Mouse (Mus musculus) lung, embryonic 15.5 days (tissue): Measurements from ENCODE around the gene Exph5. TPM values are rescaled to one million over a fixed set of nuclear protein-coding genes. Genes with fewer than 3 reads are reported as not detected.

Experiments
- ATAC-seq: fragments of 200-750 bp; cut with Nextera tagmentation; 2 replicates; pipeline ENCODE4 v1.8.0; 2017; ENCODE audit warnings: moderate number of reproducible peaks, borderline replicate concordance; ENCODE audit not compliant: low FRiP score, low TSS enrichment; ENCODE audit errors: extremely low read depth
- H3K27ac ChIP-seq: fragments of 300-500 bp; sonication (generic); 2 replicates; pipeline ENCODE4 v1.5.1; 2015; ENCODE audit warnings: moderate library complexity, mild to moderate bottlenecking, inconsistent platforms
- H3K27me3 ChIP-seq: fragments of 300-500 bp; sonication (generic); 2 replicates; pipeline ENCODE4 v1.6.1; 2015; ENCODE audit warnings: inconsistent platforms
- H3K36me3 ChIP-seq: fragments of 300-500 bp; sonication (generic); 2 replicates; pipeline ENCODE4 v1.6.1; 2015; ENCODE audit warnings: inconsistent platforms
- H3K4me1 ChIP-seq: fragments of 300-500 bp; sonication (generic); 2 replicates; pipeline ENCODE4 v1.6.1; 2015; ENCODE audit warnings: inconsistent platforms
- H3K4me2 ChIP-seq: fragments of 300-500 bp; sonication (generic); 2 replicates; pipeline ENCODE4 v1.6.1; 2015; ENCODE audit warnings: inconsistent platforms, mild to moderate bottlenecking, moderate library complexity
- H3K4me3 ChIP-seq: fragments of 300-500 bp; sonication (generic); 2 replicates; pipeline ENCODE4 v1.5.1; 2015; ENCODE audit warnings: mild to moderate bottlenecking, inconsistent platforms
- H3K9ac ChIP-seq: fragments of 300-500 bp; sonication (generic); 2 replicates; pipeline ENCODE4 v1.6.1; 2015; ENCODE audit warnings: inconsistent platforms
- H3K9me3 ChIP-seq: fragments of 300-500 bp; sonication (generic); 2 replicates; pipeline ENCODE4 v1.6.1; 2016; ENCODE audit warnings: inconsistent platforms
- WGBS: fragments of 180-500 bp; shearing (Covaris S2); methylation state at CpG from one replicate; pipeline ENCODE4 v1.1.7; 2015; 5-methylcytosine and 5-hydroxymethylcytosine counted together
- polyA plus RNA-seq: library from polyadenylated mRNA; unstranded; fragments of >200 nt; fragmentation: Nextera tagmentation; extraction: Ambion mirVana; gene quantifications from 2 replicates; pipeline ENCODE4 v1.2.1, GENCODE M21; 2015

The Exph5 gene
- polyA plus RNA-seq, 1 experiment from 2014 or later: 7.0 TPM

DNA sequence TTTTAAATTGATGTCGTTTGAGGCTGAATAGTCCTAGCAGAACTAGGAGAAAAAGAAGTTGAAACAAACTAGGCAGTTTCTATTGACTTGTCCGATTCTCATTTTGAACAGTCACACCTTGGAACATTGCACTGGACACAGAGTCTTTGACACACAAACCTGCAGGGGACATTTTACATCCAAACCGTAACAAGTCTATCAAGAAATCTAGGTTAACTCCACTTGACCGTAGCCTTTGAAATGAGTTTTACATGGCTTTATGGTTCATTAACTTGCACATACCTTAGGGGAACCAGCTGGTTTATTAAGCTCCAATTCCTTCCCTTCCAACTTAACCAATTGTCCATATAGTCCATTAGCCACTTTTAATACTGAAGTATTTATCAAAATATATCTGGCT is 99.2 kb downstream of the Exph5 start:
- Histone ChIP-seq H3K4me2 (no peak overlapping the region), H3K36me3 (peaks cover 13% of the 10 kb centered on the region; the same call in 1 of the 2 replicates), H3K27me3 (no peaks in the 10 kb centered on the region), H3K9me3 (no peaks in the 10 kb centered on the region), H3K4me3 (no peak overlapping the region), H3K27ac (no peak overlapping the region), H3K9ac (no peak overlapping the region), H3K4me1 (peaks cover 24% of the 10 kb centered on the region)
- no peak for ATAC-seq
- WGBS: 93% methylated on average over 4 of the region's 4 CpGs

DNA sequence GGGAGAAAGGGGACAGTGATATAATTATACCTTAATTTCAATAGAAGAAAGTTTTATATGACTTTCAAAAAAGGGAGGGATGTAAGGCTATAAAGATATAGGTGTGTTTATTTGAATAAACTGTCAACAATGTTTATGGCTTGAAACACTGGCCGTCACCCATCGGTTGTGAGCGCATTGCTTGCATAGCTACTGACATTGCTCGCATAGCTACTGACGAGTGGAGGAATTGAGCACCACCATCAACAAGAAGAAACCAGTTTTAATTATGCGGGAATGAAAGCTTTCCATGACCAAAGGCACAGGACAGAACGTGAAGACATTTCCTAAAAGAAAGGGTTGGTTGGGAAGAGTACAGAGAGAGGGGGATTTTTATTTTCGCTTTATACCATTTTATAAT is 99.7 kb downstream of the Exph5 start:
- ATAC-seq: no peak
- 86% methylated on average over 8 of the region's 8 CpGs for WGBS
- H3K9ac ChIP-seq: no peak overlapping the region
- H3K4me1 ChIP-seq: peaks cover 24% of the 10 kb centered on the region
- no peaks in the 10 kb centered on the region for H3K9me3 ChIP-seq
- H3K27me3 ChIP-seq: no peaks in the 10 kb centered on the region
- no peak overlapping the region for H3K4me2 ChIP-seq
- peaks cover 12% of the 10 kb centered on the region; the same call in 1 of the 2 replicates for H3K36me3 ChIP-seq
- H3K27ac ChIP-seq: no peak overlapping the region
- no peak overlapping the region for H3K4me3 ChIP-seq

DNA sequence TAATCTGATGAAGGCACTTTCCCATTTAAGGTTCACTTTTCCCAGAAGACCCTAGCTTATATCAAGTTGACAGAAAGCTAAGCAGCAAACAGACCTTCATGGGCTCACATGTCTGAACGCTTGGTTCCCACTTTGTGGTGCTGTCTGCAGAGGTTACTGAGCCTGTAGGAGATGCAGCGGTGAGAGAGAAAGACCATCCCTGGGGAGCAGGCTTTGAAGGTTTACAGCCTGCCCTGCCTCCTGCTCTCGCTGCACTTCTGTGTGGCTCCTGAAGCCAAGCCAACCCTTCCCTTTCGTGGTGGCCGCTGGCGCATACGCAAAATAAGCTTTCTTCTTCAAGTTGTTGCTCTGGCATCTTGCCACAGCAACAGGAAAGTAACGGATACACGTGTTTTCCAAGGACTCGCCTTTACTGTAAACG is 100.8 kb downstream of the Exph5 start, which contains the start of gene 4930550C14Rik:
TSS of gene 4930550C14Rik (plus strand) at position 35 of the 421 bp plus-strand sequence.
- 0 out of 2 replicates have a peak within 1 kb of the TSS, but pooled peaks have one; percentile 11 for H3K4me3 ChIP-seq
- peak within 1 kb of the TSS; percentile 45 for H3K4me2 ChIP-seq
- no peak for ATAC-seq
- 22% methylated on average over 11 of the region's 11 CpGs for WGBS
- peak within 1 kb of the TSS; percentile 49 for H3K27ac ChIP-seq
- H3K9me3 ChIP-seq: no peaks in the 10 kb centered on the region
- no peaks in the 10 kb centered on the region for H3K27me3 ChIP-seq
- H3K36me3 ChIP-seq: peaks cover 12% of the 10 kb centered on the region; the same call in 1 of the 2 replicates
- H3K4me1 ChIP-seq: peaks cover 24% of the 10 kb centered on the region
- no peak within 1 kb of the TSS for H3K9ac ChIP-seq

DNA sequence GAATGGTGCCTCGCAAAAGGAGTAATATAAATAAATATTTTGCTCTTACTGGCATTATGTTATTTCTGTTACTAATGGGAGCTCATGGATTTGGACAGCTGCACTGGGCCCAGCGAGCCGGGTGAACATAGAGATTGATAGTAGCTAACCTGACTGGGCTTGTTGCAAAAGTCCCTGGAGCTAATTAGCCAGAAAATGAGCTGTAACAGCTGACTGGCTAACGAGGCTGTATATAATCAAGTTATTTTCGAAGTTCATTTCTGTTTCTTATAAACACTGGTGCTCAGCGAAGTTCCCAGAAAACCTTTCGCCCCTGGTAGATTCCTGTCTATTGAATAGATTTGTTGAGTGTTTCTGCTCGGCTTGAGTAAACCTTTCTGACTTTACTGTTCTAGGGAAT is 101.5 kb downstream of the Exph5 start:
- ATAC-seq: no peak

DNA sequence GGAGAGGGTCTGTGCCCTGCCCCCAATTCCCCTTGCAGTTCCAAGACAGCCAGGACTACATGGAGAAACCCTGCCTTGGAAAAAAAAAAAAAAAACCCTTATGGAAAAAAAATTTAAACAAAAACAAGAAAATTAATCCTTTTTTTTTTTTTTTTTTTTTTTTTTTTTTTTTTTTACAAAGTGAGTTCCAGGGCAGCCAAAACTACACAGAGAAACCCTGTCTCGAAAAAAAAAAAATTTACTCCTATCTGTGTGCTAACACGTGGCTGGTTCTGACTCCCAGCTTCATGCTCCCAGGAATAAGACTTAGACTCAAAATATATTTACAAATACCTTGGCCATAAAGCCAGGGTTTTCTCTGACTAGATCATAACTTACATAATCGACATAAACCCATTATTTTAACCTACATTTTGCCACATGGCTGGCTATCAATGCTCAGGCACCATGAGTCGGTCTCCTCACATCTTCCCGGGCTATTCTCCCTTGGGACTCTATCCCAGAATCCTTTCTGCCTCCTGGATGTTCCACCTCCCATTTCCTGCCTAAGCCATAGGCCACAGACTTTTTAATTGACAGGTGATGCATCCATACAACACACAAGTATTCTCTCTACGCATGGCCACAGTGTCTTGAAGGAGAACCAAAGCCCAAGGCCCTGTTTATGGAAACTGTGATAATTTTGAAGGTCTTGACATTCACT is 102.7 kb downstream of the Exph5 start:
- Histone ChIP-seq H3K4me1 (peaks cover 26% of the 10 kb centered on the region), H3K9ac (no peak overlapping the region), H3K9me3 (no peaks in the 10 kb centered on the region), H3K4me2 (no peak overlapping the region), H3K4me3 (no peak overlapping the region), H3K27me3 (no peaks in the 10 kb centered on the region), H3K27ac (no peak overlapping the region; the same call in 1 of the 2 replicates), H3K36me3 (peaks cover 6% of the 10 kb centered on the region; the same call in 1 of the 2 replicates)
- ATAC-seq: no peak
- 80% methylated on average over 6 of the region's 6 CpGs for WGBS

More for the DNA sequence above, 101.5 kb downstream of the Exph5 start:
- 62% methylated on average over 8 of the region's 8 CpGs for WGBS
- H3K4me2 ChIP-seq: peak overlapping the region; percentile 45
- no peak overlapping the region for H3K4me3 ChIP-seq
- no peaks in the 10 kb centered on the region for H3K27me3 ChIP-seq
- no peaks in the 10 kb centered on the region for H3K9me3 ChIP-seq
- peaks cover 8% of the 10 kb centered on the region; the same call in 1 of the 2 replicates for H3K36me3 ChIP-seq
- H3K27ac ChIP-seq: peak overlapping the region; percentile 49; the same call in 1 of the 2 replicates
- H3K4me1 ChIP-seq: peaks cover 24% of the 10 kb centered on the region
- H3K9ac ChIP-seq: no peak overlapping the region

DNA sequence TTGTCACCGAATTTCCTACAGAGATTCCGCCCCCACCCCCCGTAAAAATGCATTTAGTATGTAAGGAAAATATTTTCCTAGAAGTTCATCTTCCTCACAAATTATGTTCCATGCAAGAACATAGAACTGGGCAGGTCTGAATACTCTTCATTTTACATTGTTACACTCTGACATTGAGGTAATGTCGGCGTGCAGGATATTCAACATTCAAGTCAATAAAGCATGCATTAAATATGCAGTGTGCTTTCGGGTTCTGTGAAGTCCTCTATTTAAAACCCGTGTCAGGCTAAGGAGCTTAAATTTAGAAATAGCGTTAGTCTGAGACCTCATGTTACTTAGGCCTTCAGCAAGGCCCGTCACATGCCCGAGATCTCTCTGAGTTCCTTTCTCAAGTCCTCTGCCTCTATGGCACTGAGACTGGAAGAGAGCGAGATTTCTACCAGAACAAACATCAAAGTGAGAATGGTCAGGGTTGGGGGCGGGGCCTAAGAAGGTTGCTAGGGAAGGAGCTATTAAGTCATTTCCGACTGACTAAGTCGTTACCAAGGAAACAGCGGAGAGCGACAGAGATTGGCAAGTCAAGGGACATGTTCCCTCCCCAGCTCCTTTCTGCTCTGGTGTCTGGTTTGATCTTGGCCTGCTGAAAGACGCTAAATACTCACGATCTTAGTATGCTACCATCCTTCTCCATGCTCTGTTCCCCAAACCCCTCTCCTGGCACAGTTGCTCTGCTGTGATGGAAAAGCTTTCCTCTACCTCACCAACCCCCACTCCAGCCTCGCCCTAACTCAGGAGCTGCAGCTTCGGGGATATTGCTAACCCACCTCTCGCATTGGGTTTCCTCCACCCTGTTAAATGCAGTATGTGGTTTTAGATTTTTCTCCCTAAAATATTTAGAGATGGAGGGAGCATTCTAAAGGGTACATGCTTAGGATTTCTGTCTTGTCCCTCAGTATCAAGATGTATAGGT is 103.6 kb downstream of the Exph5 start:
- peak; percentile 83 for ATAC-seq
- H3K27me3 ChIP-seq: no peaks in the 10 kb centered on the region
- 28% methylated on average over 21 of the region's 21 CpGs for WGBS
- peak overlapping the region; percentile 60 for H3K4me2 ChIP-seq
- H3K9me3 ChIP-seq: no peaks in the 10 kb centered on the region
- H3K4me1 ChIP-seq: peaks cover 30% of the 10 kb centered on the region
- 0 out of 2 replicates have a peak, but pooled peaks cover under 1% of the 10 kb centered on the region for H3K36me3 ChIP-seq
- peak overlapping the region; percentile 25; the same call in 1 of the 2 replicates for H3K9ac ChIP-seq
- peak overlapping the region; percentile 38 for H3K4me3 ChIP-seq
- peak overlapping the region; percentile 79 for H3K27ac ChIP-seq

DNA sequence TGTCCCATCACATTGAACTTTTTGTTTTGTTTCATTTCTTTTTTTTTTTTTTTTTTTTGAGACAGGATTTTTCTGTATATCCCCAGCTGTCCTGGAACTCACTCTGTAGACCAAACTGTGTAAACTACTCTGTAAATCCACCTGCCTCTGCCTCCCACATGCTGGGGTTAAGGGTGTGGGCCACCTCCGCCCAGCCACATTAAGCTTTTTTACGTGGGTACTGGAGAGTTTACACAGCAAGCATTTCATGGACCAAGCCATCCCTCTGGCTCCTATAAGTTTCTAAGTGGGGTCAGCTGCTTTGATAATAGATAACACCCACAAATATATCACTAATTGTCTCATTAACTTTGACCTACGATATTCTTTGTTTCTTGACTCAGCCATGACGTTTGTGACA is 107.1 kb downstream of the Exph5 start:
- 54% methylated on average over 4 of the region's 4 CpGs for WGBS
- H3K27me3 ChIP-seq: no peaks in the 10 kb centered on the region
- peak overlapping the region; percentile 53 for H3K27ac ChIP-seq
- ATAC-seq: peak; percentile 20; the same call in 1 of the 2 replicates
- no peak overlapping the region for H3K4me3 ChIP-seq
- H3K36me3 ChIP-seq: no peaks in the 10 kb centered on the region
- H3K4me2 ChIP-seq: no peak overlapping the region
- no peaks in the 10 kb centered on the region for H3K9me3 ChIP-seq
- H3K9ac ChIP-seq: no peak overlapping the region
- H3K4me1 ChIP-seq: peaks cover 17% of the 10 kb centered on the region

DNA sequence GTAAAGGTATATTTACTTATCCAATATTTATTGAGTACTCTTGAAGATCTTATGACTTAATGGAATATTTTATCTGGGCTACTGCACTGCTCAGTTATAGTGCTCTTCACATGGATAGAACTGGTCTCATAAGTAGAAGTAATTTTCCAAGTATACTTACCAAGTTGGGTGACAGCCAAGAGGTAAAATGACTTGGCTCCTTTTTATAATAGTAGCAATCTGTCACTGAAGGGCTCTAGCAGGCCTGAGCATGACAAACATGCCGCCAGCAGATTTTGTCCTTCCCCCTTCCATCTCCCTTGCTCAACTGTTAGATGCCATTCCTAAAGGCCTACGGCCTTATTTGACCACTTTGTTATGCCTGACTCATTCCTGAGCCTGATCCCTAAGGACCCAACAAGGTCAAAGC is 107.5 kb downstream of the Exph5 start:
- ATAC-seq: peak; percentile 78
- no peak overlapping the region for H3K4me2 ChIP-seq
- 41% methylated on average over 2 of the region's 2 CpGs for WGBS
- H3K4me3 ChIP-seq: no peak overlapping the region
- no peaks in the 10 kb centered on the region for H3K27me3 ChIP-seq
- peak overlapping the region; percentile 80 for H3K27ac ChIP-seq
- H3K36me3 ChIP-seq: no peaks in the 10 kb centered on the region
- H3K4me1 ChIP-seq: peaks cover 16% of the 10 kb centered on the region
- no peak overlapping the region for H3K9ac ChIP-seq
- H3K9me3 ChIP-seq: no peaks in the 10 kb centered on the region

DNA sequence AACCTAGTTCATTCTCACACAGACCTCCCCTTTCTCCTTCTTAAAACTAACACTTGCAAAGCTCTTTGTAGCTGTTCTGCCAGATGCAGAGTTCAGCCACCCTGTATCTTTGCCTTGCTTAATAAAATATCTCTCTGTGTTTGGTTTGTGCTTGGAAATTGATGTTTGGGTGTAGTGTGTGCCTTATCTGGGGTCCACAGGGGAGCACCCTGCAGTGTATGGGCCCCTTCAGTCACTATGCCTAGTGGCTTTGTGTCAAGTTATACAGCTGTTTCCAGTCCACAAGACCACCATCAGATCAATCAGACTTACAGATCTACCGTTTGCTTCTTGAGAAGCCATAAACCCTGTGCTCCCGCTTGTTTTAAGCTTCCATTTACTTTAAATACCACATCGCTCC is 108.0 kb downstream of the Exph5 start:
- Histone ChIP-seq H3K36me3 (no peaks in the 10 kb centered on the region), H3K4me2 (no peak overlapping the region), H3K27me3 (no peaks in the 10 kb centered on the region), H3K9ac (no peak overlapping the region), H3K9me3 (no peaks in the 10 kb centered on the region), H3K4me1 (peaks cover 16% of the 10 kb centered on the region), H3K4me3 (no peak overlapping the region), H3K27ac (peak overlapping the region; percentile 80)
- WGBS: 80% methylated on average over 3 of the region's 3 CpGs
- ATAC-seq: no peak

DNA sequence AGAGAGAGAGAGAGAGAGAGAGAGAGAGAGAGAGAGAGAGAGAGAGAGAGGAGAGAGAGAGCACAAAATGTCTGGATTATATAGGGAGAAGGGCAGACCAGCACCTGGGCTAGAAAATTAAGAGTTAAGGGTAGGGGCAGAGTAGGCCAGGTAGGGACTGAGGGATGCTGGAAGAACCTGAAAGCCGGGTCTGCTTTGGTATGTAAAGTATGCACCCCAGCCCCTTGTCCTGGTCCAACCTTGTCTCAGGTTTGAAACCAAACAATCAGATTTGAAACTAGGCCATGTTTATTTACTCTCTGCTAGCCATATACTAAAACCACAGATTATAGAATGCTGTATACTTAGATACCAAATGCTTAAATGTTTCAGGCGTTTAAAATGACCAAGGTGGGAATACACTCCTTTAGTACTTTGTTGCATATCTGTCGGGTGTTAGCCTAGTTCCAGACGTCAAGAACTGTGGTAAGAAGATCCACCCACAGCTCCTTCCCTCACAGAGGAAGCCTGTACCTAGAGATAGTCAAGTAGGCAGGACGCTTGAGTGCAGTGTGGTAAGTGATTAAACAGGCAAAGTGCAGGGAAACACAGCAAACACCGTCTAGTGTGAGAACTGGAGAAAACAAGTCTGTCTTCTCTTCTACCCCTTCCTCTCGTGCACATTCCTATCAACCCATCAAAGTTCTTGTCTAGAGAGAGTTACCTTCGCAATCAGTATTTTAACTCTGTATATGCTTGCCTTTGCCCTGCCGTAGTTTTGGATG is 120.8 kb downstream of the Exph5 start:
- Histone ChIP-seq H3K9ac (no peak overlapping the region), H3K9me3 (no peaks in the 10 kb centered on the region), H3K4me1 (peaks cover 11% of the 10 kb centered on the region), H3K4me3 (no peak overlapping the region), H3K36me3 (no peaks in the 10 kb centered on the region), H3K4me2 (no peak overlapping the region), H3K27ac (0 out of 2 replicates have a peak overlapping the region, but pooled peaks have one; percentile 0), H3K27me3 (no peaks in the 10 kb centered on the region)
- peak; percentile 42; the same call in 1 of the 2 replicates for ATAC-seq
- 34% methylated on average over 9 of the region's 9 CpGs for WGBS

DNA sequence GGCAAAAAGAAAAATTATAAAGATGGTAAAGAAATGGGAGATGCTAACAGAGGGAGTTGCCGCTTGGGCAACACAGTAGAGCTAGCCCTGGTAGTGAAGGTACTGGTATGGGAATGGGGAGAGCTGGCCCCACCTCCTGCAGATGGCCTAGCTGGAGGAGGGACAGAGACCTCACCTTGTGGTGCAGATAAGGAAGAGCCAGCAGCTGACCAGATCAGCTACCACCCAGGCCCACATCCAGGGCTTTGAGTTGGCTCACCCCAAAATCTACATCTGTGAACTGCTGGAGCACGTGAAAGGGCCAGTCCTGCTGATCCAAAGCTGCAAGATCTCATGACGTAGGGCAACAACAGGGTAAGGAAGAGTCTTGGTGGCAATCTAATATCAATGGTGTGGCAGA is 125.3 kb downstream of the Exph5 start:
- H3K9me3 ChIP-seq: no peaks in the 10 kb centered on the region
- no peaks in the 10 kb centered on the region for H3K36me3 ChIP-seq
- H3K27me3 ChIP-seq: no peaks in the 10 kb centered on the region
- no peak for ATAC-seq
- no peak overlapping the region for H3K27ac ChIP-seq
- no peak overlapping the region for H3K9ac ChIP-seq
- no peak overlapping the region for H3K4me2 ChIP-seq
- H3K4me1 ChIP-seq: peaks cover 11% of the 10 kb centered on the region
- 78% methylated on average over 3 of the region's 3 CpGs for WGBS
- no peak overlapping the region for H3K4me3 ChIP-seq
